8 mouse cellular contexts compared by ENCODE assay signal in the genomic region with DNA sequence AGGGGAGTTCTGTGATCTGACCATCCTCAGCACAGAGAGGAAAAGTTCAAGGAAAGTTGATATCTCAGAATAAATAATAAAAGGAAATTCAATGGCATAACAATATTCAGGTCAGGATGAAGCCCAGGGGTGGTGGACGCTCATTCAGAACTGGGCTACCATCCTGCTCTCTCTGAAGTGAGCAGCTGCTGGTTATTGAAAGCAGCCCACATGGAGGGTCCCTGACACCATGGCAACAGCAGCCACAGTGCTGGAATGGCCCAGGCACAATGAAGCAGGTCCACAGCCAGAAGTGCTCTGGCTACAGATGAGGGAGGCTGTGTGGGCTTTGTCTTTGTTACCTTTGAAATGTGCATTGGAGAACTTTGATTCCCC. TPM values are rescaled to one million over a fixed set of nuclear protein-coding genes. Genes with fewer than 3 reads are reported as not detected.
DNase-seq lines count a peak whose midpoint lies in the region; ATAC-seq and TF ChIP-seq lines count a peak whose summit lies in the region.
"Had no signal": no experiment of that assay in that cellular context is flagged by ENCODE, and none has a peak within 500 bp of the region (broad histone marks: within the 10 kb centered on the region; RNA-seq: fewer than 3 reads in every experiment).

No protein-coding gene starts in this region.

- TF ChIP-seq EP300 in stomach, postnatal 0 days (optimal IDR thresholded peaks at IDR 0.05), result no peak

- peak; percentile 16 for DNase-seq in right cerebral cortex, postnatal 14 days
- no peak for DNase-seq in right cerebral cortex, postnatal 36 days (ENCODE audit: low spot score in 2 of 2)
- peak; percentile 63 for DNase-seq in forebrain, postnatal 0 days
- DNase-seq in mesoderm, embryonic 11.5 days (ENCODE audit: low read depth, low spot score), result peak; percentile 80
- DNase-seq in stomach, postnatal 0 days (ENCODE audit: low spot score), result no peak
- no peak for DNase-seq in Muller cell, postnatal 12 days (ENCODE audit: inconsistent ontology term)
- no peak for DNase-seq in kidney, adult 11 months
- DNase-seq: cerebellum, postnatal 14 days had no signal

- H3K4me2 ChIP-seq in forebrain, postnatal 0 days (ENCODE audit: low read depth), result no peak overlapping the region
- H3K4me2 ChIP-seq in stomach, postnatal 0 days (replicated peaks; ENCODE audit: low read depth), result no peak overlapping the region

- peak; percentile 95 for ATAC-seq in forebrain, postnatal 0 days
- ATAC-seq in stomach, postnatal 0 days (ENCODE audit: low FRiP score, low TSS enrichment), result no peak

- H3K4me1 ChIP-seq in forebrain, postnatal 0 days (ENCODE audit: insufficient read depth), result peaks cover 17% of the 10 kb centered on the region
- H3K4me1 ChIP-seq in stomach, postnatal 0 days (replicated peaks; ENCODE audit: control insufficient read depth, insufficient read depth), result peaks cover 5% of the 10 kb centered on the region

- peak overlapping the region; percentile 37; the same call in 1 of the 2 replicates for H3K27ac ChIP-seq in forebrain, postnatal 0 days (ENCODE audit: low read depth, low read length)
- H3K27ac ChIP-seq in stomach, postnatal 0 days (replicated peaks), result peak overlapping the region; percentile 71

- H3K27me3 ChIP-seq in forebrain, postnatal 0 days (ENCODE audit: insufficient read depth, low read length), result no peaks in the 10 kb centered on the region
- H3K27me3 ChIP-seq in stomach, postnatal 0 days (ENCODE audit: control insufficient read depth, insufficient read depth, low read length), result no peaks in the 10 kb centered on the region

- H3K9me3 ChIP-seq in forebrain, postnatal 0 days (ENCODE audit: low read length), result no peaks in the 10 kb centered on the region
- no peaks in the 10 kb centered on the region for H3K9me3 ChIP-seq in stomach, postnatal 0 days (ENCODE audit: control insufficient read depth, low read length)

- no peak for TF ChIP-seq CTCF in forebrain, postnatal 0 days (IDR thresholded peaks at IDR 0.05; ENCODE audit: low read depth)
- TF ChIP-seq CTCF in stomach, postnatal 0 days (IDR thresholded peaks at IDR 0.05; ENCODE audit: low read depth), result no peak

- H3K36me3 ChIP-seq in forebrain, postnatal 0 days (ENCODE audit: insufficient read depth), result no peaks in the 10 kb centered on the region
- H3K36me3 ChIP-seq in stomach, postnatal 0 days (ENCODE audit: control insufficient read depth, insufficient read depth, low read length), result no peaks in the 10 kb centered on the region

- H3K9ac ChIP-seq in forebrain, postnatal 0 days, result no peak overlapping the region
- no peak overlapping the region for H3K9ac ChIP-seq in stomach, postnatal 0 days (ENCODE audit: low read length)

- 6% methylated on average over 1 of the region's 1 CpGs for WGBS in forebrain, postnatal 0 days
- 56% methylated on average over 1 of the region's 1 CpGs for WGBS in stomach, postnatal 0 days

- H3K4me3 ChIP-seq in forebrain, postnatal 0 days (ENCODE audit: low read depth, low read length), result no peak overlapping the region
- H3K4me3 ChIP-seq in stomach, postnatal 0 days (ENCODE audit: low read depth, low read length), result no peak overlapping the region

RNA-seq across cellular contexts. Expression of gene Ehbp1, which starts 6.4 kb away (rescaled TPM):
- total RNA-seq in forebrain, postnatal 0 days (2014; rRNA removed), result 42.7 and 45.6 TPM in 2 replicates
- polyA plus RNA-seq in forebrain, postnatal 0 days (2015; fragmentation: Nextera tagmentation; extraction: Ambion mirVana), result 8.1 and 12.0 TPM in 2 replicates
- polyA plus RNA-seq in stomach, postnatal 0 days (2015; fragmentation: Nextera tagmentation; extraction: Ambion mirVana), result 3.6 and 3.8 TPM in 2 replicates

Comparison
In these comparisons a context has a peak if more than half of its experiments do, and no peak if none do; other contexts are left out.
1. DNase-seq: peak in right cerebral cortex, postnatal 14 days (single experiment), forebrain, postnatal 0 days (single experiment) and mesoderm, embryonic 11.5 days (single experiment); none in right cerebral cortex, postnatal 36 days (0 of 2), stomach, postnatal 0 days (single experiment), Muller cell, postnatal 12 days (single experiment) and kidney, adult 11 months (single experiment).